Comparison of ENCODE assay signal across 10 mouse cellular contexts in genomic region chr6:87770626-87771025, GRCm38 (mm10). TPM values are rescaled to one million over a fixed set of nuclear protein-coding genes. Genes with fewer than 3 reads are reported as not detected.
DNase-seq lines count a peak whose midpoint lies in the region; ATAC-seq and TF ChIP-seq lines count a peak whose summit lies in the region.
"Had no signal": no experiment of that assay in that cellular context is flagged by ENCODE, and none has a peak within 500 bp of the region (broad histone marks: within the 10 kb centered on the region; RNA-seq: fewer than 3 reads in every experiment).

No protein-coding gene starts in this region.

- no peaks in the 10 kb centered on the region for H3K36me3 ChIP-seq in heart, adult 2 months (ENCODE audit: control insufficient read depth, insufficient read depth, low read length)
- H3K36me3 ChIP-seq in lung, embryonic 16.5 days (ENCODE audit: control insufficient read depth, insufficient read depth, low read length): no peaks in the 10 kb centered on the region
- H3K36me3 ChIP-seq: G1E had no signal

- no peak overlapping the region for H3K4me2 ChIP-seq in lung, embryonic 16.5 days (ENCODE audit: low read depth, low read length)

- no peak for TF ChIP-seq POLR2A in heart, adult 2 months (IDR thresholded peaks at IDR 0.05; ENCODE audit: insufficient read depth, low read depth, low read length)
- TF ChIP-seq POLR2A in lung, adult 2 months (IDR thresholded peaks at IDR 0.05; ENCODE audit: borderline replicate concordance, extremely low read depth, low read depth, low read length): no peak

- DNase-seq in heart, adult 2 months: no peak
- no peak for DNase-seq in heart, postnatal 25 days (ENCODE audit: low spot score)
- DNase-seq in lung, adult 2 months: no peak
- DNase-seq in adipocyte (ENCODE audit: low spot score): peak; percentile 39
- DNase-seq in left cerebral cortex, adult 18-20 months (ENCODE audit: low spot score in 2 of 2): no peak
- no peak for DNase-seq in layer of hippocampus, adult 9-11 months

- no peaks in the 10 kb centered on the region for H3K27me3 ChIP-seq in heart, adult 2 months (ENCODE audit: control insufficient read depth, insufficient read depth, low read length)
- H3K27me3 ChIP-seq in lung, embryonic 16.5 days (ENCODE audit: control insufficient read depth, insufficient read depth, low read depth, low read length): no peaks in the 10 kb centered on the region

- ATAC-seq in lung, embryonic 16.5 days (ENCODE audit: low read depth): 0 out of 2 replicates have a peak, but pooled peaks have one; percentile 54
- 0 out of 2 replicates have a peak, but pooled peaks have one; percentile 47 for ATAC-seq in megakaryocyte, adult 5-6 weeks (ENCODE audit: poor library complexity, severe bottlenecking)

- H3K9ac ChIP-seq in heart, adult 2 months (ENCODE audit: low read depth, low read length): no peak overlapping the region
- H3K9ac ChIP-seq in lung, embryonic 16.5 days (ENCODE audit: low read length): no peak overlapping the region

- 32% methylated on average over 8 of the region's 8 CpGs for WGBS in heart, adult 2 months
- 42% methylated on average over 8 of the region's 8 CpGs for WGBS in lung, embryonic 16.5 days
- 44% methylated on average over 8 of the region's 8 CpGs for WGBS in lung, adult 2 months

- no peak overlapping the region for H3K4me3 ChIP-seq in heart, adult 2 months
- no peak overlapping the region for H3K4me3 ChIP-seq in lung, embryonic 16.5 days (ENCODE audit: low read length)
- no peak overlapping the region for H3K4me3 ChIP-seq in lung, adult 2 months (replicated peaks; ENCODE audit: extremely low read depth, low read depth, low read length)
- H3K4me3 ChIP-seq: erythroblast, embryonic 14.5 days had no signal

- H3K9me3 ChIP-seq in lung, embryonic 16.5 days (ENCODE audit: control insufficient read depth, low read length): no peaks in the 10 kb centered on the region

- peak; percentile 38 for TF ChIP-seq CTCF in heart, adult 2 months (IDR thresholded peaks at IDR 0.05)
- TF ChIP-seq CTCF in lung, adult 2 months (IDR thresholded peaks at IDR 0.05; ENCODE audit: insufficient read depth, low read length): no peak

- intact Hi-C loops in heart, adult 2 months (cut with DNase I): no loop called here
- intact Hi-C loops in heart, postnatal 25 days (cut with DNase I): no loop called here

- no peak overlapping the region for H3K27ac ChIP-seq in heart, adult 2 months
- H3K27ac ChIP-seq in lung, embryonic 16.5 days (ENCODE audit: low read length): no peak overlapping the region

- H3K4me1 ChIP-seq in heart, adult 2 months (ENCODE audit: control insufficient read depth, insufficient read depth, low read length): no peaks in the 10 kb centered on the region
- no peaks in the 10 kb centered on the region for H3K4me1 ChIP-seq in lung, embryonic 16.5 days (replicated peaks; ENCODE audit: control insufficient read depth, insufficient read depth, low read length)
- H3K4me1 ChIP-seq in lung, adult 2 months (ENCODE audit: control insufficient read depth, insufficient read depth, low read length): no peaks in the 10 kb centered on the region

- no peak for TF ChIP-seq EP300 in heart, adult 2 months (IDR thresholded peaks at IDR 0.05; ENCODE audit: insufficient read depth, low read depth, low read length)

- no peaks in the 10 kb centered on the region for H3K79me2 ChIP-seq in heart, adult 2 months (replicated peaks; ENCODE audit: control insufficient read depth, insufficient read depth, low read length)

RNA-seq across cellular contexts. Expression of gene Gp9, which starts 7.2 kb away (rescaled TPM):
- 1 to 10 TPM in 1 of 2 experiments, under 1 TPM in 1; 0.94 to 5.8 TPM for total RNA-seq in heart, adult 2 months (2021)
- polyA plus RNA-seq in heart, adult 2 months (2012; rRNA removed): 2.6 and 9.9 TPM in 2 replicates
- 1 to 10 TPM in 1 of 2 experiments, under 1 TPM in 1; 0.78 to 1.2 TPM for total RNA-seq in heart, postnatal 25 days (2021)
- 3.4 and 7.1 TPM in 2 replicates for polyA plus RNA-seq in lung, embryonic 16.5 days (2015; fragmentation: Nextera tagmentation; extraction: Ambion mirVana)
- 13.1 and 14.9 TPM in 2 replicates for polyA plus RNA-seq in lung, adult 2 months (2012; rRNA removed)
- total RNA-seq in megakaryocyte, adult 5-6 weeks (2015): 0.16 and 1.2 TPM in 2 replicates
- total RNA-seq in megakaryocyte, adult 5-6 weeks (2017): 0.59 TPM in 1 of 2 replicates, not detected in the other
- total RNA-seq in left cerebral cortex, adult 18-20 months (2021): under 1 TPM; 0.80 to 0.86 TPM

RNA-seq across cellular contexts. Expression of gene Efcc1, which starts 40.0 kb away (rescaled TPM):
- total RNA-seq in heart, adult 2 months (2021): 1 to 10 TPM in 1 of 2 experiments, under 1 TPM in 1; 0.86 to 1.2 TPM
- polyA plus RNA-seq in heart, adult 2 months (2012; rRNA removed): 1.3 and 2.5 TPM in 2 replicates
- total RNA-seq in heart, postnatal 25 days (2021): 1 to 10 TPM in 1 of 2 experiments, under 1 TPM in 1; 0.95 to 1.4 TPM
- polyA plus RNA-seq in lung, embryonic 16.5 days (2015; fragmentation: Nextera tagmentation; extraction: Ambion mirVana): 4.5 and 5.3 TPM in 2 replicates
- 14.5 and 16.3 TPM in 2 replicates for polyA plus RNA-seq in lung, adult 2 months (2012; rRNA removed)
- total RNA-seq in megakaryocyte, adult 5-6 weeks (2015): 0.39 TPM in 1 of 2 replicates, not detected in the other
- total RNA-seq in megakaryocyte, adult 5-6 weeks (2017): not detected in 2 replicates
- total RNA-seq in left cerebral cortex, adult 18-20 months (2021): 1 to 10 TPM; 4.9 to 5.6 TPM
- polyA plus RNA-seq: erythroblast, embryonic 14.5 days; G1E had no signal

RNA-seq across cellular contexts. Expression of gene Rab43, which starts 41.3 kb away (rescaled TPM):
- 10 to 100 TPM; 11.1 to 11.6 TPM for total RNA-seq in heart, adult 2 months (2021)
- 12.2 and 17.6 TPM in 2 replicates for polyA plus RNA-seq in heart, adult 2 months (2012; rRNA removed)
- 10 to 100 TPM; 12.5 to 15.7 TPM for total RNA-seq in heart, postnatal 25 days (2021)
- 10.9 and 13.1 TPM in 2 replicates for polyA plus RNA-seq in lung, embryonic 16.5 days (2015; fragmentation: Nextera tagmentation; extraction: Ambion mirVana)
- polyA plus RNA-seq in lung, adult 2 months (2012; rRNA removed): 43.0 and 46.2 TPM in 2 replicates
- 36.4 and 40.7 TPM in 2 replicates for total RNA-seq in megakaryocyte, adult 5-6 weeks (2015)
- 12.7 and 13.3 TPM in 2 replicates for total RNA-seq in megakaryocyte, adult 5-6 weeks (2017)
- 10 to 100 TPM; 12.9 to 23.7 TPM for total RNA-seq in left cerebral cortex, adult 18-20 months (2021)
